Mouse (Mus musculus): Measurements from ENCODE around the gene Jam2.

Jam2 gene

GRCm38 (mm10) chr16:84783279-84783678 is 9.4 kb downstream of the Jam2 start:
- DNase-seq = peak; percentile 45

DNA sequence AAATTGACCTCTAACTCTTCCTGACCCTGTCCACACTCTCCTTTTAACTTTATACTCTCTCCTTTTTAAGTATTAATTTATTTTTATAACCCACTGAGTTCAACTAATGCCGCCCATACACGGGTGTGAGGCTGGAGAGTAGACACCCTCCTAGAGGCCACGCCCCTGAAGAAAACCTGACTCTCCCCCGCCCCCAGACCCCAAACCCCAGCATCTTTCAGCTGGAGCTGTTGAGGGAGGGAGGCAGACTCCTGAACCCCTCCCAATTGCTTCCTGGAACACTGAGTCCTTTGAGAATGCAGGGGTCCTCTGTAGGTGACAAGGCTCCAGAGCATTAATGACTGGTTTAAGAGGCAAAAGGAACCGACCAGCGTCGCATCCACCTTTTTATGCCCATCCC is 11.0 kb downstream of the Jam2 start:
- no peak for DNase-seq

GRCm38 (mm10) chr16:84790595-84791165 is 16.8 kb downstream of the Jam2 start:
- no peak for DNase-seq

DNA sequence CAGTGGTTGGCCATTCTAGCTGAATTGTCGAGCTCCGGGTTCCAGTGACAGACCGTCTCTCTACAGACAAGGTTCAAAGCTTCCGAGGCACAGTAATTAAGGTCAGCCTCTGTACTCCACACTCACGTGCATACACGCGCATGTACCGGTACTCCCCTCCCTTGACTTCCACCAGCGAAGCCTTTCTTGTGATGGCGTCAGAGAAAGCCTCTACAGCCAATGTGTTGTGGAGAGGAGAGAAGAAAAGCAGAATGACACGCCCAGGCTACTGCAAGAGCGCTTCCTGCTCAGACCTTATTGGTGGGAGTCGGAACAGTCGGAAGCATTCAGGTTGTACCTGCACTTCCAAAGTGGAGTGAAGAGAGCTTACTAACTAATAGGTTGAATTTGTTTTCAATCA is 19.5 kb downstream of the Jam2 start:
- no peak for DNase-seq

- DNase-seq = peak; percentile 22
Observed at GRCm38 (mm10) chr16:84795337-84795736, 21.4 kb downstream of the Jam2 start.

GRCm38 (mm10) chr16:84796678-84797077 is 22.8 kb downstream of the Jam2 start:
- peak; percentile 35 for DNase-seq

DNA sequence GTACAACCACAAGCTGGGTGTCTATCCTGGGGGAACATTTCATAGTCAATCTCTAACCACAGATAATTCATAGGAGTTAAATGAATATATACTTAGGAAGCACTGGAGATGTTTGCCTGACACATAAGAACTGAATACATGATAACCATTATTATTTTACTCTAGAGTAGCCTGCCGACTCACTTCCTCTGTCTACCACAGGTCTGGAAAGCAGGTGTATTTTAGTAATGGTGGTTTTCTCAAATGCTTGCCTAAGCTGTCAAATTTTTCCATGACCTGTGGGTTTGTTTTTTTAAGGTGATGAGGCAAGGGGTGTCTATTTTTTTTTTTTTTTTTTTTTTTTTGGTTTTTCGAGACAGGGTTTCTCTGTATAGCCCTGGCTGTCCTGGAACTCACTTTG is 26.1 kb downstream of the Jam2 start:
- no peak for DNase-seq

DNA sequence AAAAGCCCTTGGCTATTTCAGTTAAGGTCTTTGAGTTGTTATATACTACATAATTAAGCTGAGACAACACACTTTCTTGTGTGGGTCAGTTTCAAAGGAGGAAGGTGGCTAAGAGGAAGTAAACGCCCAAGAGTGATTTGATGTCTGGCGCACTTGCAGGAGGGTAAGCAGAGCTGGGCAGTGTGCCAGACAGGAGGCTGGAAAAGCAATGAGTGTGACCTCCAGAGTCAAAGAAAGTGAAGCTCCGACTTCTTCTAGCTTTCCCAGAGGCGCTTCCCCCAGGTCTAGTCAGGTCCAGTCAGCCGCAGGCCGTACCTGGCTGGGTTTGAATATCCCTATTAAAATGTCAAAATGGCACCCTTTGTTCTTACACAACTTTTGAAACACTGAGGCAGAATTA is 28.3 kb downstream of the Jam2 start:
- DNase-seq = peak; percentile 78

GRCm38 (mm10) chr16:84804866-84805265 is 30.9 kb downstream of the Jam2 start:
- DNase-seq = peak; percentile 44

- DNase-seq = no peak
Observed at GRCm38 (mm10) chr16:84806175-84806574, 32.3 kb downstream of the Jam2 start.

- DNase-seq = no peak
Observed at GRCm38 (mm10) chr16:84807874-84808273, 34.0 kb downstream of the Jam2 start.

DNA sequence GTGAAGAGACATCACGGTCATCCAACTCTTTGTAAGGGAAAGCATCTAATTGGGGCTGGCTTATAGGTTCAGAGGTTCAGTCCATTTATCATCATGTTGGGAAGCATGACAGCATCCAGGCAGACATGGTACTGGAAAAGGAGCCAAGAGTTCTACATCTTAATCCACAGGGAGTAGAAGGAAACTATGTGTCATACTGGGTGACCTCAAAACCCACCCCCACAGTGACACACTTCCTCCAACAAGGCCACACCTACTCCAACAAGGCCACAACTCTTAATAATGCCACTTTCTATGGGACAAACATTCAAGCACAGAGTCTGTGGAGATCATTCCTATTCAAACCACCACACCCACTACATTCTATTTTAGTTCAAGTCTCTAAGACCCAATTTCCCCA is 36.3 kb downstream of the Jam2 start:
- no peak for DNase-seq

DNA sequence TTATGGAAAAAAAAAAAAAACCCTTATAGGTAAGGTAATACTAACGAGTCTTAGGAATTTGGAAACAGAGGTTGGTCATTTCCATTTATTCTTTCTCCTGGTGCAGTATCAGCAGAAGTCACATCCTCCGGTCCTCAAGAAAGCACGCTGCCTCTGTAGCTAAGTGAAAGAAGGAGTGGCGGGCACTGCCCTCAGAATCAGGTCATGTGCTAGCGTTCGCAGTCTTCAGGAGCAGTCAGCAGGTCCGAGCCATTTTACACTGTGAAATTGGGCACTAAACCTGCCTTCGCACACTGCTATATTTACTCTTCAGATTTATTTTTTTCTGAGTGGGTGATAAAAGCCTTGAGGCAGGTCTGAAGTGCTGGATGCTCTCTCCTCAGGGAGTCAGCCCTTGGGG is 39.9 kb downstream of the Jam2 start:
- no peak for DNase-seq

DNA sequence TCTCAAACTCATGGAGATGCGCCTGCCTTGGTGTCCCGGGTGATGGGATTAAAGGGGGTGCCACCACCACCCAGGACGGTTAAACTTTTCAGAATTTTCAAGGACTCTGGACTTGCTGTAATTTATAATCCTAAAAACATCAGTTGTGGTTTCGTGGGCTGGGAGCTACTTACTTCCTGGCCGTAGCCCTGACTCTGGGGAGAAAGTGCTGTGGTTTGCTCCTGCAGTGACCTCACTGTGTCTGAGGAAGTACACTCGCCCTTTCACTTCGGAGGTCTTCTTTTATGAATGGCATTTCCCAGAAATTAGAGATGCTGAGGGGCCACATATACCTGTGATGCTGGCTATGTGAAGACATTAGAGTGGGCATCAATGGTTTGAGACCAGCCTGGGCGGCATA is 40.6 kb downstream of the Jam2 start:
- DNase-seq = no peak

GRCm38 (mm10) chr16:84817423-84817822 is 43.5 kb downstream of the Jam2 start:
- peak; percentile 61 for DNase-seq

DNA sequence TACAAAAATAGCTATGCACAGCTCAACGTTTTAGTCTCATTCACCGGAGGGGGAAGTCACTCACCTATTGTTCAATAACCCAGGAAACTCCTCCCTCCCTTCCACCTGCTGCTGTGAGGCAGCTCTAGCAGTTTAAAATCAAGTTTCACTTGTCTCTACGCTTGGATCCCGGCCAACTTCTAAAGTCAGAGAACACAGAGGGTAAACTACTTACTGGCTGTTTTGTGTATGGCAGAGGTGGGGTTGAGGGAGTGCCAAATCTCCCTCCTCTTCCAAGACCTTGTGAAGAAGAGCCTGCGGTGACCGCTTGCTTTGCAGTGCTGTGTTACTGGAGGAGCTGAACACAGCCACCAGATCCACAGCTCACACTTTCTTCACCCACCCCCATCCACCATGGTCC is 51.1 kb downstream of the Jam2 start:
- peak; percentile 79 for DNase-seq

DNA sequence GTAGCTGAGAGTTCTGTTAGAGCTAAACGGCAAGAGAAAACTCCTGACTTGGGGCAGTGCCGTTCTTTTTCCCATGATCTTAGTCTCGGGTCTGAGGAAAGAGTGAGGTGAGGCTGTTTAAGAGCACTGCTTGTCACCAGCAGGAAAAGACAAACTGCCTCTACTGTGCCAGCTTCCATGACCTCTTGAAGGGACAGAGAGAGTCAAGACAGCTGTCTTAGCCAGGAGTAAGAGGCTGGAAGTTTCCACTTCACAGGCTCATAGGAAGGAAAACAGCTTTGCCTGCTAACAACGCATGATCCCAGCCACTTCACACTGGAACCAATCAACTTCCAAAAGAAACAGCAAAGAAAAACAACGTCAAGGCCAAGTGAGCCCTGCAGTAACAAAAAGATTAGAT is 57.8 kb downstream of the Jam2 start:
- no peak for DNase-seq

- DNase-seq = no peak
Observed at GRCm38 (mm10) chr16:84832736-84833135, 58.8 kb downstream of the Jam2 start.

GRCm38 (mm10) chr16:84834344-84834743 is 60.4 kb downstream of the Jam2 start:
- DNase-seq = no peak

GRCm38 (mm10) chr16:84834745-84835440 is 61.0 kb downstream of the Jam2 start, which contains the start of gene Gabpa:
TSS of gene Gabpa (plus strand) at chr16:84834925.
- peak; percentile 96 for DNase-seq

DNA sequence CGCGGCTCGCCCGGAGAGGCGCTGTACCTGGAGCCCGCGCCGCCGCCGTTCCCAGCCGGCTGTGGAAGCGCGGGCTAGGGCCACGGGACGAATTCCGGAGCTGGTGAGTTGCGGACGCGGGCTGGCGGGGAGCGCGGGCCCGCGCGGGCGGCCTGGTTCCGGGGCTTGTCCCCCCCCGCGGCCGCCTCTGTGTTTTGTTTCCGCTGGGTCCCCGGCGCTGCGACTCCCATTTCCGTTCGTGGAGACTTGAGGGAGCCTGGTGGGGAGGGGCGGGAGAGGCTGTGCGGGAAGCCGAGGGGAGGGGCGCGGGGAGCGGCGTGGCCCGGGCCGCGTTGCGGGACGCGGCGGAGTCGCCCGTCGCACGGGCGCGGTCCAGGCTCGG is 61.5 kb downstream of the Jam2 start, which contains the start of gene Atp5j:
Atp5j (minus strand) TSS at position 185 of the 382 bp plus-strand sequence.
- peak; percentile 93 for DNase-seq

DNA sequence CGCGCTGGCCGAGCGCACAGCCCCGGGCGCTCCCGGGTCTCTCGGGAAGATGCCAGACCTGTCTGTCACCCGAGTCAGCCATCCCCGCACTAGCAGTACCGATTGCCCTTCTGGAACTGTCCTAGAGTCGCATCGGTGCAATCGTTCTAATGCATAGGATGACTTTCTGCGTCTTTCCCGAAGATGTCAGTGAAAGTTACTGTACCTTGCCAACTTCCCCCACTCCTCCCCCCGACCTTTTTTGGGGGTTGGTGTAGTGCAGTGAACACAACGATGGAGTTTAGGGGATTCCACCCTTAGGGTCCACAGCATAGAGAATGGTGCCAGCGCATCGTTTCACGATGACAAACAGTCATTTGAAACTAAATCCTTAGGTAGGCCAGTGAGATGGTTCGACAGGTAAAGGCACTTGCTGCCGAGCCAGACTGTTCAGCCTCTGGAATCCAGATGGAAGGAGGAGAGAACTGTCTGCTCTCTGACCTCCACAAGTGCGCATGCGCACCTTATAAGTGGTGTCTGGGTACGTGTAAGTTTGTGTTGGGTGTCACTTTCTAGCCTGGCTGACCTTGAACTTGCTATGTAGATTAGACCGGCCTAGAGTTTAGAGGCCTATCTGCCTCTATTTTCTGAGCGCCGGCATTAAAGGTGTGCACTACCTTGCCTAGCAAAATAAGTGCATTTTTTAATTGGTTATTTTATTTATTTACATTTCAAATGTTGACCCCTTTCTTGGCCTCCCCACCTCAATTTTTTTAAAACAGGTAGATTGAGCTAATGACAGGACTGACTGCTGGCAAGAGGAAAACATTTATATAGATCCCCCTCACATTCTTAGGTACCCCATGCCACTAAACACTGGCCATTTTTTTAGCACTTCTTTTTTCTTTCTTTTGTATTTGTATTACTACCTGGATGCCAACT is 62.2 kb downstream of the Jam2 start:
- peak; percentile 67 for DNase-seq

- DNase-seq = no peak
Observed at GRCm38 (mm10) chr16:84838576-84838975, 64.7 kb downstream of the Jam2 start.

GRCm38 (mm10) chr16:84853492-84853891 is 79.6 kb downstream of the Jam2 start:
- DNase-seq = no peak

Data from lung, postnatal 36 days (tissue).